ENCODE assay signal across 8 mouse cellular contexts in genomic region chr10:29533846-29534829, GRCm38 (mm10). TPM values are rescaled to one million over a fixed set of nuclear protein-coding genes. Genes with fewer than 3 reads are reported as not detected.
A peak's percentile ranks its signal among the peaks of the same experiment; 100 is the strongest.
DNase-seq lines count a peak whose midpoint lies in the region; ATAC-seq lines count a peak whose summit lies in the region.

No protein-coding gene starts in this region.

- peak overlapping the region; percentile 96 for H3K4me2 ChIP-seq in kidney, embryonic 14.5 days (replicated peaks; ENCODE audit: low read depth, low read length)
- peak overlapping the region; percentile 72 for H3K4me2 ChIP-seq in forebrain, embryonic 11.5 days (ENCODE audit: low read depth, low read length, severe bottlenecking)
- peak overlapping the region; percentile 88 for H3K4me2 ChIP-seq in stomach, embryonic 16.5 days (ENCODE audit: low read depth, low read length)

- under 1% methylated on average over 22 of the region's 24 CpGs for WGBS in kidney, embryonic 14.5 days
- WGBS in forebrain, embryonic 11.5 days: 1% methylated on average over 24 of the region's 24 CpGs
- whole genome bisulfite sequencing in midbrain, embryonic 10.5 days: under 1% methylated on average over 24 of the region's 24 CpGs
- WGBS in stomach, embryonic 16.5 days: 3% methylated on average over 24 of the region's 24 CpGs

- H3K4me1 ChIP-seq in kidney, embryonic 14.5 days (ENCODE audit: control insufficient read depth, insufficient read depth, low read length): no peaks in the 10 kb centered on the region
- H3K4me1 ChIP-seq in forebrain, embryonic 11.5 days (replicated peaks; ENCODE audit: control insufficient read depth, insufficient read depth, low read length): peaks cover 2% of the 10 kb centered on the region; the same call in 1 of the 2 replicates
- peaks cover 30% of the 10 kb centered on the region for H3K4me1 ChIP-seq in midbrain, embryonic 10.5 days
- H3K4me1 ChIP-seq in stomach, embryonic 16.5 days (ENCODE audit: control insufficient read depth, insufficient read depth, low read length): peaks cover 8% of the 10 kb centered on the region; the same call in 1 of the 2 replicates

- DNase-seq in kidney, adult 8-10 months: no peak
- DNase-seq in adrenal gland, postnatal 14 days: peak; percentile 10
- DNase-seq in forebrain, embryonic 11.5 days (ENCODE audit: low spot score): peak; percentile 68
- peak; percentile 32 to 39 for DNase-seq in kidney, postnatal 4 days
- DNase-seq in midbrain, embryonic 10.5 days (ENCODE audit: low spot score): peak; percentile 56
- no peak for DNase-seq in thymus, adult 18-20 months

- H3K27ac ChIP-seq in kidney, embryonic 14.5 days (ENCODE audit: low read depth, low read length): no peak overlapping the region
- H3K27ac ChIP-seq in forebrain, embryonic 11.5 days (ENCODE audit: low read depth, low read length): peak overlapping the region; percentile 69
- H3K27ac ChIP-seq in midbrain, embryonic 10.5 days (replicated peaks): peak overlapping the region; percentile 69
- no peak overlapping the region for H3K27ac ChIP-seq in stomach, embryonic 16.5 days (ENCODE audit: low read length)

- H3K36me3 ChIP-seq in kidney, embryonic 14.5 days (ENCODE audit: control insufficient read depth, insufficient read depth, low read length): no peaks in the 10 kb centered on the region
- no peaks in the 10 kb centered on the region for H3K36me3 ChIP-seq in forebrain, embryonic 11.5 days (ENCODE audit: control insufficient read depth, insufficient read depth, low read length)
- no peaks in the 10 kb centered on the region for H3K36me3 ChIP-seq in midbrain, embryonic 10.5 days
- H3K36me3 ChIP-seq in stomach, embryonic 16.5 days (ENCODE audit: control insufficient read depth, insufficient read depth, low read length): no peaks in the 10 kb centered on the region

- H3K9me3 ChIP-seq in kidney, embryonic 14.5 days (ENCODE audit: control insufficient read depth, low read length): no peaks in the 10 kb centered on the region
- no peaks in the 10 kb centered on the region for H3K9me3 ChIP-seq in forebrain, embryonic 11.5 days (ENCODE audit: control insufficient read depth, low read length)
- H3K9me3 ChIP-seq in midbrain, embryonic 10.5 days (replicated peaks): no peaks in the 10 kb centered on the region
- no peaks in the 10 kb centered on the region for H3K9me3 ChIP-seq in stomach, embryonic 16.5 days (replicated peaks; ENCODE audit: control insufficient read depth, low read length)

- H3K9ac ChIP-seq in kidney, embryonic 14.5 days (ENCODE audit: low read depth, low read length): peak overlapping the region; percentile 48
- H3K9ac ChIP-seq in forebrain, embryonic 11.5 days (ENCODE audit: low read length): peak overlapping the region; percentile 68
- peak overlapping the region; percentile 70 for H3K9ac ChIP-seq in stomach, embryonic 16.5 days (ENCODE audit: low read length)

- H3K27me3 ChIP-seq in kidney, embryonic 14.5 days (ENCODE audit: control insufficient read depth, insufficient read depth, low read length): peaks cover 12% of the 10 kb centered on the region; the same call in 1 of the 2 replicates
- peaks cover 9% of the 10 kb centered on the region; the same call in 1 of the 2 replicates for H3K27me3 ChIP-seq in forebrain, embryonic 11.5 days (ENCODE audit: control insufficient read depth, insufficient read depth, low read length)
- H3K27me3 ChIP-seq in midbrain, embryonic 10.5 days (ENCODE audit: low read depth, poor library complexity, severe bottlenecking): peaks cover 46% of the 10 kb centered on the region
- peaks cover 10% of the 10 kb centered on the region for H3K27me3 ChIP-seq in stomach, embryonic 16.5 days (ENCODE audit: control insufficient read depth, insufficient read depth, low read length)

- peak; percentile 50 for ATAC-seq in kidney, embryonic 14.5 days (ENCODE audit: low FRiP score, low TSS enrichment)
- peak; percentile 42 for ATAC-seq in forebrain, embryonic 11.5 days (replicated peaks; ENCODE audit: low FRiP score)
- no peak for ATAC-seq in stomach, embryonic 16.5 days (ENCODE audit: insufficient read depth, low FRiP score)

- H3K4me3 ChIP-seq in kidney, embryonic 14.5 days (ENCODE audit: low read length): peak overlapping the region; percentile 66
- peak overlapping the region; percentile 62 for H3K4me3 ChIP-seq in forebrain, embryonic 11.5 days (ENCODE audit: low read depth, low read length)
- H3K4me3 ChIP-seq in midbrain, embryonic 10.5 days: peak overlapping the region; percentile 75
- H3K4me3 ChIP-seq in stomach, embryonic 16.5 days (replicated peaks; ENCODE audit: low read length): peak overlapping the region; percentile 73

RNA-seq across cellular contexts. Expression of gene Rspo3, which starts 1.5 kb away (rescaled TPM):
- polyA plus RNA-seq in kidney, embryonic 14.5 days (2014; fragmentation: Nextera tagmentation; extraction: Ambion mirVana): 14.0 and 17.3 TPM in 2 replicates
- total RNA-seq in adrenal gland, postnatal 14 days (2021): 9.0 and 9.5 TPM in 2 replicates
- 56.4 and 62.5 TPM in 2 replicates for polyA plus RNA-seq in forebrain, embryonic 11.5 days (2014; fragmentation: Nextera tagmentation; extraction: Ambion mirVana)
- 6.1 and 12.2 TPM in 2 replicates for polyA plus RNA-seq in midbrain, embryonic 10.5 days (2016; fragmentation: Nextera tagmentation; extraction: Ambion mirVana)
- polyA plus RNA-seq in stomach, embryonic 16.5 days (2015; fragmentation: Nextera tagmentation; extraction: Ambion mirVana): 9.8 and 12.0 TPM in 2 replicates

Comparison
In these comparisons a context has a peak if more than half of its experiments do, and no peak if none do; other contexts are left out.
1. DNase-seq: peak in adrenal gland, postnatal 14 days (single experiment), forebrain, embryonic 11.5 days (single experiment), kidney, postnatal 4 days (2 of 2) and midbrain, embryonic 10.5 days (single experiment); none in kidney, adult 8-10 months (0 of 2) and thymus, adult 18-20 months (0 of 2).
2. H3K27ac ChIP-seq: peak in forebrain, embryonic 11.5 days (single experiment) and midbrain, embryonic 10.5 days (single experiment); none in kidney, embryonic 14.5 days (single experiment) and stomach, embryonic 16.5 days (single experiment).
3. Peak in every context shown above with its lines, with median percentiles within 50 percentile points of each other: H3K4me2 ChIP-seq, H3K4me3 ChIP-seq and H3K9ac ChIP-seq.